ENCODE assay signal across 8 mouse cellular contexts in the genomic region with DNA sequence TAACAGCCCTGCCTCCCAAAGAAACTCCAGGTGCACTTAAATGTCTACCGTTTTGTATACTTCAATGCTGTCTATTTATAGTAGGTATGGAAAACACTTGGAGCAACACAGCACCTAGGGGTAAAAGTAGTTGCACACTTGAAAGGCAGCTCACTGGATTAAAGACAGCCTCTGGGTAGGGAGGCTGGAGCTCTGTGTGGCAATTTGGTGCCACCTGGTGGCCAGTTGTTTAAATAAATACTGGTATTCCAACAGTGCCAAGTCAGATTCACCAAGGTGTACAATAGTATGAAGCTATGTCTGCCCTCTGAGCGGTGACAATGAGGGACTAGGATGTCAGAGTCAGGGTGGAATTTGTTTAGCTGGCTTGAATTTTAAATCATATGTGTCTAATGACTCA. TPM values are rescaled to one million over a fixed set of nuclear protein-coding genes. Genes with fewer than 3 reads are reported as not detected.
DNase-seq lines count a peak whose midpoint lies in the region; ATAC-seq and TF ChIP-seq lines count a peak whose summit lies in the region.

No protein-coding gene starts in this region.

- H3K9ac ChIP-seq in forebrain, postnatal 0 days: no peak overlapping the region
- no peak overlapping the region for H3K9ac ChIP-seq in hindbrain, embryonic 15.5 days

- H3K4me3 ChIP-seq in cerebellum, adult 2 months (replicated peaks; ENCODE audit: insufficient read depth, low read depth, low read length): no peak overlapping the region
- no peak overlapping the region for H3K4me3 ChIP-seq in forebrain, postnatal 0 days (ENCODE audit: low read depth, low read length)
- no peak overlapping the region for H3K4me3 ChIP-seq in hindbrain, embryonic 15.5 days

- H3K9me3 ChIP-seq in forebrain, postnatal 0 days (ENCODE audit: low read length): no peaks in the 10 kb centered on the region
- H3K9me3 ChIP-seq in hindbrain, embryonic 15.5 days: no peaks in the 10 kb centered on the region

- H3K4me2 ChIP-seq in forebrain, postnatal 0 days (ENCODE audit: low read depth): no peak overlapping the region
- no peak overlapping the region for H3K4me2 ChIP-seq in hindbrain, embryonic 15.5 days

- H3K36me3 ChIP-seq in forebrain, postnatal 0 days (ENCODE audit: insufficient read depth): no peaks in the 10 kb centered on the region
- no peaks in the 10 kb centered on the region for H3K36me3 ChIP-seq in hindbrain, embryonic 15.5 days

- peak; percentile 50 for ATAC-seq in Patski
- peak; percentile 81 for ATAC-seq in forebrain, postnatal 0 days
- ATAC-seq in hindbrain, embryonic 15.5 days (ENCODE audit: low FRiP score, low read depth): peak; percentile 63; the same call in 1 of the 2 replicates
- peak; percentile 51 for ATAC-seq in megakaryocyte progenitor cell, adult 5-6 weeks (replicated peaks; ENCODE audit: poor library complexity)

- no peaks in the 10 kb centered on the region for H3K27me3 ChIP-seq in Patski
- no peaks in the 10 kb centered on the region for H3K27me3 ChIP-seq in cerebellum, adult 2 months (ENCODE audit: control insufficient read depth, insufficient read depth, low read length)
- no peaks in the 10 kb centered on the region for H3K27me3 ChIP-seq in forebrain, postnatal 0 days (ENCODE audit: insufficient read depth, low read length)
- H3K27me3 ChIP-seq in hindbrain, embryonic 15.5 days: no peaks in the 10 kb centered on the region

- TF ChIP-seq CTCF in Patski (IDR thresholded peaks at IDR 0.05): no peak
- TF ChIP-seq CTCF in cerebellum, adult 2 months (IDR thresholded peaks at IDR 0.05; ENCODE audit: borderline replicate concordance, insufficient read depth, low read depth, low read length): peak; percentile 87
- peak; percentile 88 for TF ChIP-seq CTCF in forebrain, postnatal 0 days (IDR thresholded peaks at IDR 0.05; ENCODE audit: low read depth)

- POLR2A ChIA-PET in Patski (lab: Charles Lee): interaction anchor here (0.6 to 1.3 kb wide), 3 partner anchors 22 to 192 kb away, joined by 3 to 5 read pairs (median 3); no protein-coding TSS in a partner anchor

- H3K4me1 ChIP-seq in cerebellum, adult 2 months (ENCODE audit: control insufficient read depth, insufficient read depth, low read length): peaks cover 52% of the 10 kb centered on the region
- H3K4me1 ChIP-seq in forebrain, postnatal 0 days (ENCODE audit: insufficient read depth): peaks cover 17% of the 10 kb centered on the region; the same call in 1 of the 2 replicates
- peaks cover 54% of the 10 kb centered on the region for H3K4me1 ChIP-seq in hindbrain, embryonic 15.5 days (replicated peaks)

- peak; percentile 89 for DNase-seq in Patski (ENCODE audit: low read depth, low spot score)
- DNase-seq in cerebellum, adult 2 months: peak; percentile 82
- DNase-seq in forebrain, postnatal 0 days: peak; percentile 90
- DNase-seq in layer of hippocampus, postnatal 10 days (ENCODE audit: low spot score in 2 of 2): peak; percentile 82 to 88
- peak; percentile 66 for DNase-seq in right cerebral cortex, postnatal 25 days
- peak; percentile 54 to 77 for DNase-seq in urinary bladder, postnatal 4 days (ENCODE audit: low spot score in 2 of 2)

- TF ChIP-seq POLR2A in cerebellum, adult 2 months (IDR thresholded peaks at IDR 0.05; ENCODE audit: borderline replicate concordance, insufficient read depth, low read length): no peak

- in situ Hi-C loops in Patski (cut with MboI; ENCODE audit: low pct_unique_long_range_greater_than_20kb): loop anchor here (5.0 kb wide), 1 partner anchor 192 kb away; no protein-coding TSS in a partner anchor

- CTCF ChIA-PET in Patski (lab: Charles Lee): interaction anchor here (0.7 to 6.3 kb wide), 21 partner anchors 11 to 272 kb away, joined by 3 to 65 read pairs (median 4); partner anchors contain the start of genes Angptl2 and Garnl3

- peak overlapping the region; percentile 66; the same call in 1 of the 2 replicates for H3K27ac ChIP-seq in cerebellum, adult 2 months (ENCODE audit: insufficient read depth, low read length)
- H3K27ac ChIP-seq in forebrain, postnatal 0 days (ENCODE audit: low read depth, low read length): no peak overlapping the region
- no peak overlapping the region for H3K27ac ChIP-seq in hindbrain, embryonic 15.5 days (replicated peaks)

- 12% methylated on average over 2 of the region's 2 CpGs for WGBS in cerebellum, adult 2 months
- 28% methylated on average over 2 of the region's 2 CpGs for WGBS in forebrain, postnatal 0 days
- 30% methylated on average over 2 of the region's 2 CpGs for WGBS in hindbrain, embryonic 15.5 days

RNA-seq across cellular contexts. Expression of gene Ralgps1, which starts 22.2 kb away (rescaled TPM):
- 13.7 TPM for polyA plus RNA-seq in Patski (2021)
- polyA plus RNA-seq in cerebellum, adult 2 months (2012; rRNA removed): 48.7 and 52.4 TPM in 2 replicates
- 55.0 and 66.9 TPM in 2 replicates for total RNA-seq in forebrain, postnatal 0 days (2014; rRNA removed)
- polyA plus RNA-seq in forebrain, postnatal 0 days (2015; fragmentation: Nextera tagmentation; extraction: Ambion mirVana): 16.6 and 24.6 TPM in 2 replicates
- 37.2 and 42.8 TPM in 2 replicates for polyA plus RNA-seq in hindbrain, embryonic 15.5 days (2015; fragmentation: Nextera tagmentation; extraction: Ambion mirVana)
- total RNA-seq in layer of hippocampus, postnatal 10 days (2021): 10 to 100 TPM; 69.3 to 78.0 TPM
- total RNA-seq in megakaryocyte progenitor cell, adult 5-6 weeks (2015): 1.7 and 2.4 TPM in 2 replicates
- 0.42 and 0.68 TPM in 2 replicates for total RNA-seq in megakaryocyte progenitor cell, adult 5-6 weeks (2017)
